Mouse (Mus musculus): Measurements from ENCODE around the gene Abi3bp.

DNA sequence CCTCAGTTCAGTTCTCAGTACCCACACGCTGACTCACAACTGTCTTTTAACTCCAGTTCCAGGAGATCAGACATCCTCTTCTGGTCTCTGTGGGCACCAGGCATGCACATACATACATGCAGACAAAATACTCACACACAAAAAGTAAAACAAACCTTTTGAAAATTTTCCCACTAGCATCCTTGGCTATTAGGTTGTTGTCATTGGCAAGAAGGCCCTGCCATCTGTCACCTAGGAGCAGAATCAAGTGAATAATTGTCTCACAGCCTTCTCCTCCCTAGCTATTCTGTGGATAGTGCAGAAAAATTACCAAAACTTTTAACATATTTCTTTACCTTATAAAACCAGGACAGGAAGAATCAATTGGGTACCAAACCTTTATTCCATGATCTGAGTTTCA, 48.8 kb downstream of the Abi3bp start:
- TF ChIP-seq CTCF (IDR thresholded peaks at IDR 0.05; ENCODE audit: low read depth) (no peak), EP300 (IDR thresholded peaks at IDR 0.05; ENCODE audit: low read depth) (no peak)
